ENCODE assay signal across 22 mouse cellular contexts in the genomic region with DNA sequence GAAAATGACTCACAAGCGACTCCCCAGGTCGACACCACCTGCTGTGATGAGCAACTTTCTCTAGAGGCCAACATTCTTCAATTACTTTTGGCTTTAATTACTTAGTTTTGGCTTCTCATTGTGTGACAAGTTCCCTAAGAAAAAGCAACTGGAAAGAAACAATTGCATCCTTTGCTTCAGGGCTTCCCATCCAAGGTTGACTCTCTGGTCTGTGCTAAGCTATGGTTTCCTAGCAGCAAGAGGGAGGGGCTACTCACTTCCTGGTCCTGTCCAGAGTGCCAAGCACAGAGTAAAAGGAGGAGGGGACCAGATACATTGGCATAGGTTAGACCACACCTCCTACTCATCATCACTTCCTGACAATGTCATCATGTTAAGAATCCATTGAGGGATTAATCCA.
"Had no signal": no experiment of that assay in that cellular context is flagged by ENCODE, and none has a peak within 500 bp of the region (broad histone marks: within the 10 kb centered on the region; RNA-seq: fewer than 3 reads in every experiment).

No protein-coding gene starts in this region.

- H3K4me2 ChIP-seq: heart, embryonic 11.5 days; heart, embryonic 13.5 days; heart, embryonic 15.5 days; hindbrain, embryonic 12.5 days; hindbrain, embryonic 14.5 days; intestine, embryonic 15.5 days; limb, embryonic 13.5 days; limb, embryonic 15.5 days; liver, embryonic 12.5 days had no signal

- H3K4me3 ChIP-seq: gastrocnemius, adult 2 months; heart, adult 2 months; heart, embryonic 13.5 days; heart, embryonic 15.5 days; hindbrain, embryonic 10.5 days; hindbrain, embryonic 12.5 days; intestine, embryonic 15.5 days; limb, embryonic 13.5 days; limb, embryonic 15.5 days; liver, embryonic 12.5 days had no signal

- H3K36me3 ChIP-seq: heart, embryonic 13.5 days; heart, embryonic 15.5 days; hindbrain, embryonic 10.5 days; hindbrain, embryonic 12.5 days; intestine, embryonic 15.5 days; limb, embryonic 13.5 days; limb, embryonic 15.5 days; liver, embryonic 12.5 days had no signal

- H3K27me3 ChIP-seq: heart, embryonic 13.5 days; heart, embryonic 15.5 days; hindbrain, embryonic 12.5 days; intestine, embryonic 15.5 days; limb, embryonic 13.5 days; limb, embryonic 15.5 days; liver, embryonic 12.5 days had no signal

- DNase-seq: gastrocnemius, adult 2 months; gastrocnemius, postnatal 10 days; gastrocnemius, postnatal 25 days; heart, adult 2 months; heart, postnatal 4 days; kidney, adult 18-20 months; kidney, adult 8-10 months; kidney, postnatal 10 days; kidney, postnatal 36 days; layer of hippocampus, adult 9-11 months; layer of hippocampus, postnatal 36 days; left cerebral cortex, postnatal 4 days had no signal

- H3K9me3 ChIP-seq: heart, embryonic 13.5 days; heart, embryonic 15.5 days; hindbrain, embryonic 10.5 days; hindbrain, embryonic 12.5 days; intestine, embryonic 15.5 days; limb, embryonic 13.5 days; limb, embryonic 15.5 days; liver, embryonic 12.5 days had no signal

- H3K9ac ChIP-seq: heart, embryonic 13.5 days; heart, embryonic 15.5 days; hindbrain, embryonic 12.5 days; hindbrain, embryonic 14.5 days; intestine, embryonic 15.5 days; limb, embryonic 13.5 days; limb, embryonic 15.5 days; liver, embryonic 12.5 days had no signal

- H3K4me1 ChIP-seq: hindbrain, embryonic 10.5 days; hindbrain, embryonic 12.5 days; intestine, embryonic 15.5 days; limb, embryonic 13.5 days; limb, embryonic 15.5 days; liver, embryonic 12.5 days had no signal

- H3K27ac ChIP-seq: gastrocnemius, adult 2 months; heart, adult 2 months; heart, embryonic 15.5 days; hindbrain, embryonic 10.5 days; hindbrain, embryonic 12.5 days; hindbrain, embryonic 14.5 days; intestine, embryonic 15.5 days; limb, embryonic 13.5 days; limb, embryonic 15.5 days; liver, embryonic 12.5 days had no signal
